Mouse (Mus musculus) heart, adult 2 months (tissue): ENCODE results near the gene Zcwpw1.
"Not testable (repeated sequence)": the region's sequence is repeated elsewhere in the genome, so short reads cannot be mapped to it uniquely, and the experiment has no call there.

Experiments
- CTCF ChIP-seq: fragments of 200-600 bp; IDR thresholded peaks from 2 replicates; pipeline ENCODE4 v1.8.1; 2022; ENCODE audit warnings: antibody characterized with exemption, mild to moderate bottlenecking, moderate library complexity
- POLR2A ChIP-seq: fragments of 200-500 bp; IDR thresholded peaks from 2 replicates; pipeline ENCODE4 v1.6.1; 2011; ENCODE audit warnings: mild to moderate bottlenecking, low read depth, low read length, control low read depth; ENCODE audit not compliant: insufficient read depth

DNA sequence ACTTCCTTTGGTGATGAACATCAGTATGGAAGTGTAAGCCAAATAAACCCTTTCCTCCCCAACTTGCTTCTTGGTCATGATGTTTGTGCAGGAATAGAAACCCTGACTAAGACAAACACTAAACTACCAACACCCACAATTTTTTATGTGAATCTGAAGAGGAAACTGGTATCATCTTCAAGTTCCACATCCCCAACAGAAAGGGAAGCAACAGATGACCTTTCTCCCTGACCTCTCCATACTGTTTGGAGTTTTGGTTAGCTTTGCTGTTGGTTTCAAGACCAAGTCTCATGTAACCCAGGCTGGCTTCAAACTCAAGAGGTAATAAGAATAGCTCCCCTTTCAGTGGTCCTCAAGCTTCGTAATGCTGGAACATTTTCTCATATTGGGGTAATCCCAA, 62.7 kb downstream of the Zcwpw1 start:
- TF ChIP-seq CTCF, POLR2A: not testable (repeated sequence)
